Mouse (Mus musculus): ENCODE measurements around the gene Gpn3. TPM values are rescaled to one million over a fixed set of nuclear protein-coding genes. Genes with fewer than 3 reads are reported as not detected.
A peak's percentile ranks its signal among the peaks of the same experiment; 100 is the strongest.

Gene Gpn3
- polyA plus RNA-seq (2015; fragmentation: Nextera tagmentation; extraction: Ambion mirVana): 45.7 and 51.5 TPM in 2 replicates

GRCm38 (mm10) chr5:122371591-122372191 lies at the start of gene Gpn3:
Gpn3 (plus strand) TSS chr5:122371876.
- no peaks in the 10 kb centered on the region for H3K27me3 ChIP-seq (replicated peaks)
- H3K27ac ChIP-seq (replicated peaks): peak within 1 kb of the TSS; percentile 95
- peaks cover 27% of the 10 kb centered on the region for H3K4me1 ChIP-seq
- WGBS: under 1% methylated on average over 39 of the region's 46 CpGs
- peak within 1 kb of the TSS; percentile 75 for H3K4me2 ChIP-seq
- H3K9me3 ChIP-seq (replicated peaks): no peaks in the 10 kb centered on the region
- H3K36me3 ChIP-seq: peaks cover 37% of the 10 kb centered on the region
- H3K4me3 ChIP-seq (replicated peaks): peak within 1 kb of the TSS; percentile 70
- H3K9ac ChIP-seq (replicated peaks): peak within 1 kb of the TSS; percentile 76
- ATAC-seq (ENCODE audit: low FRiP score): peak; percentile 80

GRCm38 (mm10) chr5:122323523-122323922 lies 48.2 kb upstream of the Gpn3 start:
- Histone ChIP-seq H3K4me3 (replicated peaks) (no peak overlapping the region), H3K9ac (replicated peaks) (no peak overlapping the region), H3K27ac (replicated peaks) (no peak overlapping the region), H3K9me3 (replicated peaks) (no peaks in the 10 kb centered on the region), H3K36me3 (peaks cover 50% of the 10 kb centered on the region), H3K4me2 (no peak overlapping the region), H3K27me3 (replicated peaks) (no peaks in the 10 kb centered on the region), H3K4me1 (no peaks in the 10 kb centered on the region)
- WGBS: 67% methylated on average over 8 of the region's 8 CpGs
- ATAC-seq (ENCODE audit: low FRiP score): no peak

- no peak overlapping the region for H3K4me2 ChIP-seq
- H3K9ac ChIP-seq (replicated peaks): no peak overlapping the region
- no peaks in the 10 kb centered on the region for H3K27me3 ChIP-seq (replicated peaks)
- no peak overlapping the region for H3K4me3 ChIP-seq (replicated peaks)
- no peak overlapping the region for H3K27ac ChIP-seq (replicated peaks)
- H3K36me3 ChIP-seq: peaks cover 48% of the 10 kb centered on the region
- WGBS: 87% methylated on average over 23 of the region's 23 CpGs
- no peaks in the 10 kb centered on the region for H3K9me3 ChIP-seq (replicated peaks)
- H3K4me1 ChIP-seq: no peaks in the 10 kb centered on the region
- ATAC-seq (ENCODE audit: low FRiP score): no peak
Measured at GRCm38 (mm10) chr5:122324608-122325431, 46.9 kb upstream of the Gpn3 start.

GRCm38 (mm10) chr5:122325477-122325876 lies 46.2 kb upstream of the Gpn3 start:
- no peak overlapping the region for H3K4me2 ChIP-seq
- ATAC-seq (ENCODE audit: low FRiP score): no peak
- H3K27ac ChIP-seq (replicated peaks): no peak overlapping the region
- H3K27me3 ChIP-seq (replicated peaks): no peaks in the 10 kb centered on the region
- H3K36me3 ChIP-seq: peaks cover 43% of the 10 kb centered on the region
- H3K4me1 ChIP-seq: no peaks in the 10 kb centered on the region
- no peak overlapping the region for H3K9ac ChIP-seq (replicated peaks)
- no peak overlapping the region for H3K4me3 ChIP-seq (replicated peaks)
- WGBS: 93% methylated on average over 8 of the region's 8 CpGs
- no peaks in the 10 kb centered on the region for H3K9me3 ChIP-seq (replicated peaks)

GRCm38 (mm10) chr5:122327283-122327682 lies 44.4 kb upstream of the Gpn3 start:
- H3K4me1 ChIP-seq: no peaks in the 10 kb centered on the region
- no peak for ATAC-seq (ENCODE audit: low FRiP score)
- no peak overlapping the region for H3K9ac ChIP-seq (replicated peaks)

GRCm38 (mm10) chr5:122330269-122330668 lies 41.4 kb upstream of the Gpn3 start:
- Histone ChIP-seq H3K9me3 (replicated peaks) (no peaks in the 10 kb centered on the region), H3K4me2 (no peak overlapping the region), H3K9ac (replicated peaks) (no peak overlapping the region), H3K36me3 (peaks cover 15% of the 10 kb centered on the region), H3K4me1 (no peaks in the 10 kb centered on the region), H3K27me3 (replicated peaks) (no peaks in the 10 kb centered on the region), H3K27ac (replicated peaks) (no peak overlapping the region), H3K4me3 (replicated peaks) (no peak overlapping the region)
- 91% methylated on average over 4 of the region's 4 CpGs for WGBS
- no peak for ATAC-seq (ENCODE audit: low FRiP score)

More at GRCm38 (mm10) chr5:122327283-122327682, 44.4 kb upstream of the Gpn3 start:
- Histone ChIP-seq H3K4me2 (no peak overlapping the region), H3K27me3 (replicated peaks) (no peaks in the 10 kb centered on the region), H3K27ac (replicated peaks) (no peak overlapping the region), H3K9me3 (replicated peaks) (no peaks in the 10 kb centered on the region), H3K4me3 (replicated peaks) (no peak overlapping the region), H3K36me3 (peaks cover 31% of the 10 kb centered on the region)
- WGBS: 78% methylated on average over 3 of the region's 3 CpGs

GRCm38 (mm10) chr5:122334682-122335081 lies 37.0 kb upstream of the Gpn3 start:
- H3K9ac ChIP-seq (replicated peaks): no peak overlapping the region
- ATAC-seq (ENCODE audit: low FRiP score): no peak
- no peak overlapping the region for H3K4me3 ChIP-seq (replicated peaks)
- no peaks in the 10 kb centered on the region for H3K36me3 ChIP-seq
- no peaks in the 10 kb centered on the region for H3K9me3 ChIP-seq (replicated peaks)
- H3K4me2 ChIP-seq: no peak overlapping the region
- no peaks in the 10 kb centered on the region for H3K4me1 ChIP-seq
- 87% methylated on average over 3 of the region's 3 CpGs for WGBS
- H3K27me3 ChIP-seq (replicated peaks): no peaks in the 10 kb centered on the region
- no peak overlapping the region for H3K27ac ChIP-seq (replicated peaks)

GRCm38 (mm10) chr5:122336554-122337294 lies 35.0 kb upstream of the Gpn3 start:
- Histone ChIP-seq H3K4me1 (no peaks in the 10 kb centered on the region), H3K27me3 (replicated peaks) (no peaks in the 10 kb centered on the region), H3K9me3 (replicated peaks) (no peaks in the 10 kb centered on the region), H3K4me3 (replicated peaks) (no peak overlapping the region), H3K9ac (replicated peaks) (no peak overlapping the region), H3K27ac (replicated peaks) (no peak overlapping the region), H3K36me3 (no peaks in the 10 kb centered on the region), H3K4me2 (no peak overlapping the region)
- no peak for ATAC-seq (ENCODE audit: low FRiP score)
- 91% methylated on average over 7 of the region's 7 CpGs for WGBS

GRCm38 (mm10) chr5:122342874-122343273 lies 28.8 kb upstream of the Gpn3 start:
- no peak for ATAC-seq (ENCODE audit: low FRiP score)
- no peak overlapping the region for H3K9ac ChIP-seq (replicated peaks)
- 82% methylated on average over 1 of the region's 1 CpGs for WGBS

GRCm38 (mm10) chr5:122343768-122344167 lies 27.9 kb upstream of the Gpn3 start:
- no peaks in the 10 kb centered on the region for H3K36me3 ChIP-seq
- peaks cover 8% of the 10 kb centered on the region; the same call in 1 of the 2 replicates for H3K4me1 ChIP-seq
- no peak overlapping the region for H3K4me3 ChIP-seq (replicated peaks)
- ATAC-seq (ENCODE audit: low FRiP score): no peak
- H3K9ac ChIP-seq (replicated peaks): no peak overlapping the region
- 46% methylated on average over 7 of the region's 7 CpGs for WGBS
- no peaks in the 10 kb centered on the region for H3K9me3 ChIP-seq (replicated peaks)
- H3K27me3 ChIP-seq (replicated peaks): no peaks in the 10 kb centered on the region
- H3K4me2 ChIP-seq: peak overlapping the region; percentile 11; the same call in 1 of the 2 replicates
- H3K27ac ChIP-seq (replicated peaks): peak overlapping the region; percentile 51

More at GRCm38 (mm10) chr5:122342874-122343273, 28.8 kb upstream of the Gpn3 start:
- H3K4me2 ChIP-seq: no peak overlapping the region
- no peaks in the 10 kb centered on the region for H3K36me3 ChIP-seq
- H3K27ac ChIP-seq (replicated peaks): no peak overlapping the region; the same call in 1 of the 2 replicates
- peaks cover 8% of the 10 kb centered on the region; the same call in 1 of the 2 replicates for H3K4me1 ChIP-seq
- no peak overlapping the region for H3K4me3 ChIP-seq (replicated peaks)
- H3K27me3 ChIP-seq (replicated peaks): no peaks in the 10 kb centered on the region
- H3K9me3 ChIP-seq (replicated peaks): no peaks in the 10 kb centered on the region

- ATAC-seq (ENCODE audit: low FRiP score): no peak
- H3K27ac ChIP-seq (replicated peaks): no peak overlapping the region
- no peak overlapping the region for H3K4me3 ChIP-seq (replicated peaks)
- H3K4me1 ChIP-seq: peaks cover 8% of the 10 kb centered on the region; the same call in 1 of the 2 replicates
- no peak overlapping the region for H3K4me2 ChIP-seq
- no peaks in the 10 kb centered on the region for H3K27me3 ChIP-seq (replicated peaks)
- WGBS: 5% methylated on average over 5 of the region's 5 CpGs
- no peaks in the 10 kb centered on the region for H3K9me3 ChIP-seq (replicated peaks)
- H3K36me3 ChIP-seq: no peaks in the 10 kb centered on the region
- no peak overlapping the region for H3K9ac ChIP-seq (replicated peaks)
Measured at GRCm38 (mm10) chr5:122344260-122344659, 27.4 kb upstream of the Gpn3 start.
